Mouse (Mus musculus): ENCODE measurements around the gene E130218I03Rik.
A peak's percentile ranks its signal among the peaks of the same experiment; 100 is the strongest.

E130218I03Rik gene

DNA sequence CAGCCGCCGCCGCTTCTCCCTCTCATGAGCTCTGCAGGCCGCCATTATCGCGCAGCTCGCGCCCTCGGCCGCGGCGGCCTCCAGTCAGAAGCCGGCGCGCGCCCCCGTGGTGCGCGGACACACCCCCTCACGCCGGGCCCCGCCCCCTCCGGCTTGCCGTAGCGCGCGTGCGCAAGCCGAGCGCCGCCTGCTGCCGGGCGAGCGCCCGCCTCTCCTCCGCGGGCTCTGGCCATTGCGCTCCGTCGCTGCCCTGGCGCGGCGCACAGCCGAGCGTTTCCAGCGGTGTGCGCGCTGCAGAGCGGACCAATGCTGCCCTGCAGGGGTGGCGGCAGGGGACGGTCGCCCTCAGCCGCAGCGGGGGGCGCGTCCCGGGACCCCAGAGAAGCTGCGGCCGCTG lies 43.7 kb downstream of the E130218I03Rik start:
- DNase-seq (ENCODE audit: low spot score): peak; percentile 98

GRCm38 (mm10) chr4:134287575-134288025 lies 44.1 kb downstream of the E130218I03Rik start, which contains the start of gene Pdik1l:
Gene Pdik1l, minus strand, starts transcription at chr4:134287895.
- DNase-seq (ENCODE audit: low spot score): peak; percentile 75

DNA sequence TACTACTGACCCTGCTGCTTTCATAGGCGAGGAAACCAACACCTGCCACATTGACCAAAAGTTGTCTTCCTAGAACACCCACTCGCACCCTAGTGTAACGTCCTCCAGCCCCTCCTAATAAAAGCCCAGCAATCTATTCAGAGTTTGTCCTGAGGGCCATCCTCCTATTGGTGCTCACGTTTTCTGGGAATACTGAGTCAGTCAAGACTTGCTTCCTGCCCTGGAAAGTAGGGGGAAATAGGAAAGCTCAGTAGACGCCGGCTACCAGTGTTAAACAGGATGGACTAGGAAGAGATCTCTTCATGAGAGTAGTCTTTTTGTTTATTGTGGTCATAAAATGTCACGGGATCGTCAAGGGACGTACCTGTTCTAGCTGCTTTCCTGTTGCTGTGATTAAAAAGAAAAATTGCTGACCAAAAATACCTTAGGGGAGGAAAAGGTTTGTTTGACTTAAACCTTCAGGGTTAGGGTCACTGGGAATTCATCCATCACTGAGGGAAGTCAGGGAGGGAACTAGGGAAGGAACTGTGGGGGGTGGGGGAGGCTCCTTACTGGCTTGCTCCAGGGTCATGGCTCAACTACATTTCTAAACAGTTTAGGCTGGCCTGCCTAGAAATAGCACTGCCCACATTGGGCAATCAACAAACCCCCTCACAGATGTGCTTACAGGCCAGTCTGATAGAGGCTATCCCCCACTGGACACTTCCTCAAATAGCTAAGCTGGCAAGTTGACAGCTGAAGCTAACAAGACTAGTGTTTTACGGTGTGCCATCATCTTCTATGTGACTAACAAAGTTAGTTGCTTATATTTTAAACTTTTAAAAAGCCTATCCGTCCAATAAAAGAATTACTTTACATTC lies 45.2 kb downstream of the E130218I03Rik start:
- DNase-seq (ENCODE audit: low spot score): no peak

- DNase-seq (ENCODE audit: low spot score): peak; percentile 67
Observed at GRCm38 (mm10) chr4:134292067-134292466, 48.6 kb downstream of the E130218I03Rik start.

DNA sequence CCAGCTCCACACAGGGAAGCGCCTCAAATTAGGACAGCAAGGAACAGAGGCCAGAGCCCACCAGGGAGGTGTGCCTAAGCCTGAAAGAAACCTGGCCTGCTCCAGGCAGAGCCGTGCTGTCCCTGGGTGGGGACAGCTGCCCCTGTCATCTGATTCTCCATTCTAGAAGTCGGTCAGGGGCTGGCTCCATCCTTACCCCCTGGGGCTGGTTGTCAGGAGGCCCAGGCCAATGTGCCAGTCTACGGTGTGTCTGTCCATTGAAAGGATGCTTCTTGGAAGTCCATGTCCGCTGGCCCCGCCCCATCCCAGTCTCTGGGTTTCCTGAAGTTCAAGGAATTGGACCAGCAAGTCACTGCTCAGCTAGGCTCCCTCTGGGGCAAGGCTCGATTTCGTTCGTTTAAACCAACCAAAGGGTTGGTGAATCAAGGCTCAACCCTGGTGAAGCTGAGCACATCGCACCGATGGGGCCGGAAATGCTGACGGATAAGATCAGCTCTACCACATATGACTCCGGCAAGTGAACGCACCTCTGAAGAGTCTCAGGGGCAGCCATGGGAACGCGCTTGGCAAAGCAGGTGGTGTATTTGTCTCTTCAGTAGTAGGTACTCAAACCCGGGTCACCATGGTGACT lies 49.7 kb downstream of the E130218I03Rik start:
- DNase-seq (ENCODE audit: low spot score): no peak

- DNase-seq (ENCODE audit: low spot score): no peak
Observed at GRCm38 (mm10) chr4:134293692-134294163, 50.3 kb downstream of the E130218I03Rik start.
